Mouse (Mus musculus): ENCODE measurements around the gene Slc25a47. TPM values are rescaled to one million over a fixed set of nuclear protein-coding genes. Genes with fewer than 3 reads are reported as not detected.
A peak's percentile ranks its signal among the peaks of the same experiment; 100 is the strongest.

The Slc25a47 gene
- 10.3 and 13.8 TPM in 2 replicates for polyA plus RNA-seq (2016; fragmentation: Nextera tagmentation; extraction: Ambion mirVana)

- peaks cover 50% of the 10 kb centered on the region for H3K4me1 ChIP-seq
- H3K27me3 ChIP-seq, result peaks cover 17% of the 10 kb centered on the region
- no peaks in the 10 kb centered on the region for H3K9me3 ChIP-seq
- peak within 1 kb of the TSS; percentile 78 for H3K9ac ChIP-seq (replicated peaks)
- peak within 1 kb of the TSS; percentile 67 for H3K27ac ChIP-seq (replicated peaks)
- peak within 1 kb of the TSS; percentile 75 for H3K4me3 ChIP-seq
- peak; percentile 99 for ATAC-seq (ENCODE audit: low FRiP score, low read depth)
- under 1% methylated on average over 35 of the region's 53 CpGs for WGBS
- H3K4me2 ChIP-seq (replicated peaks), result peak within 1 kb of the TSS; percentile 96
- peaks cover 4% of the 10 kb centered on the region for H3K36me3 ChIP-seq
Measured at GRCm38 (mm10) chr12:108835840-108836409, at the start of gene Slc25a47, which contains the start of gene Slc25a29. TSS of gene Slc25a47 (plus strand) at chr12:108836046. TSS of gene Slc25a29 (minus strand) at chr12:108835883.

DNA sequence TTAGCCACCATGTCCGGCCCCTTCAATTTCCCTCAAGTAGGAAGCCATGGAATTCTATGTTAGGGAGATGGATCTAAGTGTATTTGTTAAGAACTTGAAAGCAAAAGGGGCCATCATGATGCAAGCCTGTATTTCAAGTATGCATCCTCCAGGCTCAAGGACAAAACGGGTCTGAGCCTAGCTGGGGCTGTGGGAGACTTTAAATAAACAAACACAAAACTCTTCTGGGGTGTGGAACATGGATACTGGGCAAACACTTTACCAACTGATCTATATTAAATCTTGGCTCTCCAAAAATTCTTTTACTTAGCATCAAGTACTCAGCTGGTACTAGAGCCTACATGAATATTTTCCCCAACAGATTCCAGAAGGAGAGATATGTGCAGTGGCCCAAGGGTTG is 48.5 kb upstream of the Slc25a47 start:
- H3K27ac ChIP-seq (replicated peaks), result no peak overlapping the region
- no peak overlapping the region for H3K9ac ChIP-seq (replicated peaks)
- H3K4me2 ChIP-seq (replicated peaks), result no peak overlapping the region
- H3K27me3 ChIP-seq, result no peaks in the 10 kb centered on the region
- 96% methylated on average over 2 of the region's 2 CpGs for WGBS
- H3K36me3 ChIP-seq, result peaks cover 15% of the 10 kb centered on the region
- H3K4me3 ChIP-seq, result no peak overlapping the region
- 0 out of 2 replicates have a peak, but pooled peaks cover 8% of the 10 kb centered on the region for H3K9me3 ChIP-seq
- ATAC-seq (ENCODE audit: low FRiP score, low read depth), result no peak
- peaks cover 12% of the 10 kb centered on the region for H3K4me1 ChIP-seq

DNA sequence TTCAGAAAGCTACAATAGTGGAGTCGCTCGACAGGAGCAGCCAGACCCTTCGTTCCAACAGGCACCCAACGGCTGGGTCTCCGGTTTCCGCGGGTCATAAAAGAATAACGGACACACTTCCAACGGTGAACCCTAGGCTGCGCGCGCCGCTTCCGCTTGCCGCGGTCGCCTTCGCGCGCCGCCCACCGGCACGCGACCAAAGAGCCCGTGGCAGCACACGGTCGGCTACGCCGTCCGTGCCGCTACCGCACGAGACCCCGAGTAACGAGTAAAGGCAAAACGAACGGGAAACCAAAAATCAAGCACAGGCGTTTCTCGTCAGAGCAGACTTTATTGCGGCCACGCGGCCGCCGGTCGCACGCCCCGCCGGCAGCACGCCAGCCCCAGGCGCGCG is 43.7 kb upstream of the Slc25a47 start:
- Histone ChIP-seq H3K9ac (replicated peaks) (peak overlapping the region; percentile 68), H3K27ac (replicated peaks) (peak overlapping the region; percentile 99), H3K4me1 (peaks cover 30% of the 10 kb centered on the region), H3K9me3 (no peaks in the 10 kb centered on the region), H3K4me3 (peak overlapping the region; percentile 100), H3K27me3 (no peaks in the 10 kb centered on the region), H3K36me3 (no peaks in the 10 kb centered on the region), H3K4me2 (replicated peaks) (peak overlapping the region; percentile 61)
- under 1% methylated on average over 52 of the region's 52 CpGs for WGBS
- peak; percentile 21 for ATAC-seq (ENCODE audit: low FRiP score, low read depth)

DNA sequence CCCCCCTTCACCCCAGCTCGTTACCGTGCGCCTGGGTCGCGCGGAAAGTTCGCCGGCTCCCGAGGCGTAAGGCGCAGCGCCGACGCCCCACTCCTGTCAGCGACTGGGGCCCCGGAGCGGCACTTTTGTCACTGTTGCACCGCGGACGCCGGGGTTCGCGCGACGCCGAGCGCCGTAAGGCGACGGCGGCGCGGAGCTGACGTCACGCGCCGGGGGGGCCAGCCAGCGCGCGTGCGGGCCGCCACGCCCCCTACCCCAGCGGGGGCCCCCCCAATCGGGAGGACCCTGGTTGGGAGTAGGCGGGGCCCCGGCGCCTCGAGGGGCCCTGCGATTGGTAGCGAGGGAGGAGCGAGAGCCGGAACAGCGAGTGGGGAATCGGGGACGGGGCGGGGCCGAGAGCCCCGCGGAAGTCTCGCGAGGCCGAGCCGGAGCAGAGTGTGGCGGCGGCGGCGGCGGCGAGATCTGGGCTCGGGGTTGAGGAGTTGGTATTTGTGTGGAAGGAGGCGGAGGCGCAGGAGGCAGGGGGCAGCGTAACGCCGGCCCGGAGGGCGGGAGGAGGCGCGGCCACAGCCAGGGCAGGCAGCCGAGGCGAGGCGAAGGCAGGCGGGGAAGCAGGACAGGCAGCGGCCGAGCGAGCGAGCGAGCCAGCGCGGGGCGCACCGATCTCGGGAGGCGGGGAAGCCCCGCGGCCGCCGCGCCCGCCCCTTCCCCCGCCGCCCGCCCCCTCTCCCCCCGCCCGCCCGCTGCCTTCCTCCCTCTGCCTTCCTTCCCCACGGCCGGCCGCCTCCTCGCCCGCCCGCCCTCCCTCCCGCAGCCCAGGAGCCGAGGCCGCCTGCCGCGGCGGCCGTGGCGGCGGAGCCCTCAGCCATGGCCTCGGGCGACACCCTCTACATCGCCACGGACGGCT is 43.0 kb upstream of the Slc25a47 start, which contains the start of gene Yy1:
TSS of gene Yy1 (plus strand) at position 428 of the 907 bp plus-strand sequence.
- no peaks in the 10 kb centered on the region for H3K36me3 ChIP-seq
- peak within 1 kb of the TSS; percentile 99 for H3K27ac ChIP-seq (replicated peaks)
- peak within 1 kb of the TSS; percentile 100 for H3K4me3 ChIP-seq
- H3K4me2 ChIP-seq (replicated peaks), result peak within 1 kb of the TSS; percentile 82
- H3K27me3 ChIP-seq, result no peaks in the 10 kb centered on the region
- ATAC-seq (ENCODE audit: low FRiP score, low read depth), result peak; percentile 92
- no peaks in the 10 kb centered on the region for H3K9me3 ChIP-seq
- under 1% methylated on average over 106 of the region's 127 CpGs for WGBS
- peak within 1 kb of the TSS; percentile 90 for H3K9ac ChIP-seq (replicated peaks)
- H3K4me1 ChIP-seq, result peaks cover 33% of the 10 kb centered on the region

DNA sequence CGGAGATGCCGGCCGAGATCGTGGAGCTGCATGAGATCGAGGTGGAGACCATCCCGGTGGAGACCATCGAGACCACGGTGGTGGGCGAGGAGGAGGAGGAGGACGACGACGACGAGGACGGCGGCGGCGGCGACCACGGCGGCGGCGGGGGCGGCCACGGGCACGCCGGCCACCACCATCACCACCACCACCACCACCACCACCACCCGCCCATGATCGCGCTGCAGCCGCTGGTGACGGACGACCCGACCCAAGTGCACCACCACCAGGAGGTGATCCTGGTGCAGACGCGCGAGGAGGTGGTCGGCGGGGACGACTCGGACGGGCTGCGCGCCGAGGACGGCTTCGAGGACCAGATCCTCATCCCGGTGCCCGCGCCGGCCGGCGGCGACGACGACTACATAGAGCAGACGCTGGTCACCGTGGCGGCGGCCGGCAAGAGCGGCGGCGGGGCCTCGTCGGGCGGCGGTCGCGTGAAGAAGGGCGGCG is 42.3 kb upstream of the Slc25a47 start:
- H3K4me1 ChIP-seq, result peaks cover 33% of the 10 kb centered on the region
- H3K27me3 ChIP-seq, result no peaks in the 10 kb centered on the region
- peak overlapping the region; percentile 100 for H3K4me3 ChIP-seq
- peak overlapping the region; percentile 82 for H3K4me2 ChIP-seq (replicated peaks)
- no peak for ATAC-seq (ENCODE audit: low FRiP score, low read depth)
- peak overlapping the region; percentile 90 for H3K9ac ChIP-seq (replicated peaks)
- WGBS, result under 1% methylated on average over 40 of the region's 71 CpGs
- H3K9me3 ChIP-seq, result no peaks in the 10 kb centered on the region
- H3K36me3 ChIP-seq, result no peaks in the 10 kb centered on the region
- peak overlapping the region; percentile 99 for H3K27ac ChIP-seq (replicated peaks)

- H3K36me3 ChIP-seq, result no peaks in the 10 kb centered on the region
- H3K27me3 ChIP-seq, result no peaks in the 10 kb centered on the region
- H3K9ac ChIP-seq (replicated peaks), result peak overlapping the region; percentile 90
- peak; percentile 67 for ATAC-seq (ENCODE audit: low FRiP score, low read depth)
- H3K4me2 ChIP-seq (replicated peaks), result peak overlapping the region; percentile 82
- peaks cover 33% of the 10 kb centered on the region for H3K4me1 ChIP-seq
- H3K4me3 ChIP-seq, result peak overlapping the region; percentile 100
- 0% methylated on average over 39 of the region's 94 CpGs for WGBS
- no peaks in the 10 kb centered on the region for H3K9me3 ChIP-seq
- peak overlapping the region; percentile 99 for H3K27ac ChIP-seq (replicated peaks)
Measured at GRCm38 (mm10) chr12:108794078-108794711, 41.7 kb upstream of the Slc25a47 start.

GRCm38 (mm10) chr12:108794979-108795537 is 40.8 kb upstream of the Slc25a47 start:
- peak overlapping the region; percentile 82 for H3K4me2 ChIP-seq (replicated peaks)
- H3K27ac ChIP-seq (replicated peaks), result peak overlapping the region; percentile 99
- H3K9me3 ChIP-seq, result no peaks in the 10 kb centered on the region
- H3K4me1 ChIP-seq, result peaks cover 37% of the 10 kb centered on the region
- no peaks in the 10 kb centered on the region for H3K36me3 ChIP-seq
- H3K27me3 ChIP-seq, result no peaks in the 10 kb centered on the region
- no peak for ATAC-seq (ENCODE audit: low FRiP score, low read depth)
- H3K4me3 ChIP-seq, result peak overlapping the region; percentile 100
- 22% methylated on average over 9 of the region's 9 CpGs for WGBS
- H3K9ac ChIP-seq (replicated peaks), result peak overlapping the region; percentile 90

GRCm38 (mm10) chr12:108801613-108802012 is 34.2 kb upstream of the Slc25a47 start:
- 80% methylated on average over 2 of the region's 2 CpGs for WGBS
- no peak overlapping the region for H3K4me2 ChIP-seq (replicated peaks)
- H3K27me3 ChIP-seq, result no peaks in the 10 kb centered on the region
- no peak overlapping the region for H3K27ac ChIP-seq (replicated peaks)
- no peak overlapping the region for H3K4me3 ChIP-seq
- no peak overlapping the region for H3K9ac ChIP-seq (replicated peaks)
- H3K36me3 ChIP-seq, result 0 out of 2 replicates have a peak, but pooled peaks cover 3% of the 10 kb centered on the region
- peaks cover 22% of the 10 kb centered on the region for H3K4me1 ChIP-seq
- no peak for ATAC-seq (ENCODE audit: low FRiP score, low read depth)
- no peaks in the 10 kb centered on the region for H3K9me3 ChIP-seq

DNA sequence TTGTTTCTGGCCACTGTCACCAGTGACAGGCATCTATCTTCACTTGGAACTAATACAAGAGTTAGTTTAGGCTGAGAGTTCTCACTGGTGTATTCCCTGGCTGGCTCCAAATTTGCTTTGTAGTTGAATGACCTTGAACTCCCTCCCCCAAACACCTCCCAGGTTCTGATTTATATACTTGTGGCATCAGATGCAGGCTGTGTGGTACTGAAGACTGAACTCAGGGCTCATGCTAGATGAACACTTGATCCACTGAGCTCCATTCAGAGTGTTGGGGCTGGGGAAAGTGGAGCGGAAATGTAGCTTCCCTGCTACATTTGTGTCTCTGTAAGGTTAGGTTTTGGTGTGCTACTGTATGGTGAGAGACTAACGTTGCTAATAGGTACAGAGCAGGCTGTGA is 31.5 kb upstream of the Slc25a47 start:
- ATAC-seq (ENCODE audit: low FRiP score, low read depth), result no peak
- Histone ChIP-seq H3K4me1 (peaks cover 14% of the 10 kb centered on the region), H3K27ac (replicated peaks) (no peak overlapping the region), H3K9me3 (no peaks in the 10 kb centered on the region), H3K4me2 (replicated peaks) (no peak overlapping the region), H3K4me3 (no peak overlapping the region), H3K27me3 (no peaks in the 10 kb centered on the region), H3K9ac (replicated peaks) (no peak overlapping the region), H3K36me3 (peaks cover 23% of the 10 kb centered on the region; the same call in 1 of the 2 replicates)
- 91% methylated on average over 2 of the region's 2 CpGs for WGBS

GRCm38 (mm10) chr12:108808465-108808864 is 27.4 kb upstream of the Slc25a47 start:
- peaks cover 3% of the 10 kb centered on the region; the same call in 1 of the 2 replicates for H3K4me1 ChIP-seq
- H3K27me3 ChIP-seq, result no peaks in the 10 kb centered on the region
- no peak overlapping the region for H3K27ac ChIP-seq (replicated peaks)
- H3K4me3 ChIP-seq, result no peak overlapping the region
- peaks cover 24% of the 10 kb centered on the region for H3K36me3 ChIP-seq
- H3K9ac ChIP-seq (replicated peaks), result no peak overlapping the region
- ATAC-seq (ENCODE audit: low FRiP score, low read depth), result no peak
- H3K4me2 ChIP-seq (replicated peaks), result no peak overlapping the region
- H3K9me3 ChIP-seq, result no peaks in the 10 kb centered on the region
- WGBS, result 79% methylated on average over 2 of the region's 2 CpGs

DNA sequence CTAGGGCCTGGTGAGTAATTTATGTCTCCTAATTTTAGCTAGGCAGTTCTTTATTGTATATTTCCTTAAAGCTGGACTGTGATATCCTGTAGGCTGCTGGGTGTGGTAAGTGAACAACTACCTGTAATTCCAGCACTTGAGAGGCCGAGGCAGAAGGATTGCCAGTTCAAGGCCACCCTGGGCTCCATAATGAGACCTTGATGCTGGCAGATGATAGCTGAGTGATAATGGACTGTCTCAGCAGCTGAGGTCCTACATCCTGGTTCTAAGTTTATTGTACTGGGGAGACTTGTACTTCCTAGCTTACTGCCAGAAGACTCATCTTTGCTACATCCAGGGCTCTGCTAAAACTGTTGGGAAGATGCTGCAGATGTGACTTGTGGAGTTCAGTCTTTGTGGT is 26.1 kb upstream of the Slc25a47 start:
- Histone ChIP-seq H3K9ac (replicated peaks) (no peak overlapping the region), H3K4me3 (no peak overlapping the region), H3K36me3 (peaks cover 37% of the 10 kb centered on the region), H3K27ac (replicated peaks) (no peak overlapping the region), H3K27me3 (no peaks in the 10 kb centered on the region), H3K4me2 (replicated peaks) (no peak overlapping the region), H3K4me1 (peaks cover 3% of the 10 kb centered on the region; the same call in 1 of the 2 replicates), H3K9me3 (no peaks in the 10 kb centered on the region)
- no peak for ATAC-seq (ENCODE audit: low FRiP score, low read depth)
- 84% methylated on average over 1 of the region's 1 CpGs for WGBS
